Mouse (Mus musculus) thymus, adult 2 months (tissue): ENCODE results near the gene Slc38a7. TPM values are rescaled to one million over a fixed set of nuclear protein-coding genes. Genes with fewer than 3 reads are reported as not detected.
A peak's percentile ranks its signal among the peaks of the same experiment; 100 is the strongest.

Experiments used
- DNase-seq: peaks from one replicate; pipeline ENCODE4 v3.0.0; 2021
- H3K27ac ChIP-seq: fragments of 200-500 bp; 2 replicates; pipeline ENCODE4 v1.5.1; 2012; ENCODE audit warnings: low read length, control low read depth; ENCODE audit not compliant: control insufficient read depth, insufficient read depth
- H3K27me3 ChIP-seq: fragments of 200-500 bp; 2 replicates; pipeline ENCODE4 v1.6.1; 2012; ENCODE audit warnings: mild to moderate bottlenecking, low read length, moderate library complexity, mixed read lengths; ENCODE audit not compliant: control insufficient read depth, insufficient read depth
- H3K36me3 ChIP-seq: fragments of 200-500 bp; 2 replicates; pipeline ENCODE4 v1.6.1; 2012; ENCODE audit warnings: mild to moderate bottlenecking, low read length, moderate library complexity; ENCODE audit not compliant: control insufficient read depth, insufficient read depth
- H3K4me1 ChIP-seq: fragments of 200-500 bp; replicated peaks from 2 replicates; pipeline ENCODE4 v1.6.1; 2012; ENCODE audit warnings: low read length; ENCODE audit not compliant: control insufficient read depth, insufficient read depth
- H3K4me3 ChIP-seq: fragments of 200-500 bp; 2 replicates; pipeline ENCODE4 v1.5.1; 2012; ENCODE audit warnings: mild to moderate bottlenecking, low read length, control low read depth, moderate library complexity; ENCODE audit not compliant: control insufficient read depth, insufficient read depth
- CTCF ChIP-seq: fragments of 200-500 bp; IDR thresholded peaks from 2 replicates; pipeline ENCODE4 v1.5.1; 2012; ENCODE audit warnings: mild to moderate bottlenecking, control low read depth, low read length, moderate library complexity, borderline replicate concordance; ENCODE audit not compliant: control insufficient read depth, poor library complexity, insufficient read depth; ENCODE audit errors: extremely low read depth
- POLR2A ChIP-seq: fragments of 200-500 bp; IDR thresholded peaks from 2 replicates; pipeline ENCODE4 v1.6.1; 2012; ENCODE audit warnings: mild to moderate bottlenecking, low read length, control low read depth, moderate library complexity; ENCODE audit not compliant: control insufficient read depth, poor library complexity, insufficient read depth; ENCODE audit errors: extremely low read depth
- WGBS: fragments of 180-500 bp; shearing (Covaris S2); methylation state at CpG from one replicate; pipeline ENCODE4 v1.1.7; 2018; 5-methylcytosine and 5-hydroxymethylcytosine counted together
- polyA plus RNA-seq: library from polyadenylated mRNA; depleted of rRNA; stranded (reverse); fragments of >200 nt; gene quantifications from 2 replicates; pipeline ENCODE4 v1.2.3, GENCODE M21; 2012

The Slc38a7 gene
- polyA plus RNA-seq, 1 experiment, result 26.8 TPM

DNA sequence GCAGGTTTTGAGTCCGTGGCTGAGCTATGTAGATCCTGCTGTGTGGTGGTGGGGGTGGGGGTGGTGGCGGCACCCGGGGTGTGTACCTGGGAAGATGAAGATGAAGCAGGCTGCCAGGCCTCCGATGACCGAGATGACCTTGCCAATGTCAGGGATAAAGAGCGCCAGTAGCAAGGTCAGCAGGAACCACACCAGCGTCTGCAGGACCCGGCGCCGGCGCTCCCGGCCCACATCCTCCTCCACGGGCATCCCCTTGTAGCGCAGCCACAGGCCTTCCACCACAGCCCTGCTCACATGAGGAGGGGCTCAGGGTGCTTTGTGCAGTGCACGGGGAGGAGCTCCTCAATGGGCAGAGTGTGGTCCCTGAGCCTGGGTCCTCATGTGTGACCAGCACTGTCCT, 11.9 kb downstream of the Slc38a7 start:
- H3K4me1 ChIP-seq, result no peaks in the 10 kb centered on the region
- no peaks in the 10 kb centered on the region for H3K36me3 ChIP-seq
- H3K27ac ChIP-seq, result no peak overlapping the region
- WGBS, result 94% methylated on average over 15 of the region's 15 CpGs
- H3K27me3 ChIP-seq, result no peaks in the 10 kb centered on the region
- TF ChIP-seq POLR2A, result no peak
- no peak for TF ChIP-seq CTCF
- DNase-seq, result no peak
- H3K4me3 ChIP-seq, result no peak overlapping the region

DNA sequence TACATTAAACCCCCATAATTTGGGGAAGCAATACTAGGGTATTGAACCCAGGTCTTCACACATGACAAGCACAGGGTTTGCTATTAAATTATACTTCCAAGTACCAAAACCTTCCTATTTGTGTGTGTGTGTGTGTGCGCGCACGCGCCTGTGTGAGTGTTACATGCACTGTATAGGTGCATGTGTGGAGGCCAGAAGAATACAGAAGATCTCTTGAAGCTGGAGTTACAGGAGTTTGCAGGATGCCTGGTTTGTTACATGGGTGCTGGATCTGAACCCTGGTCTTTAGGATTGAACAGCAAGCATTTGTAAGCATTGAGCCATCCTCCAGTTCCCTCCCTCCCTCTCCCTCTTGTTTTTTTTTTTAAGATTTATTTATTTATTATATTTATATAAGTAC, 14.1 kb downstream of the Slc38a7 start:
- DNase-seq, result no peak
- H3K27ac ChIP-seq, result no peak overlapping the region
- 98% methylated on average over 4 of the region's 4 CpGs for WGBS

DNA sequence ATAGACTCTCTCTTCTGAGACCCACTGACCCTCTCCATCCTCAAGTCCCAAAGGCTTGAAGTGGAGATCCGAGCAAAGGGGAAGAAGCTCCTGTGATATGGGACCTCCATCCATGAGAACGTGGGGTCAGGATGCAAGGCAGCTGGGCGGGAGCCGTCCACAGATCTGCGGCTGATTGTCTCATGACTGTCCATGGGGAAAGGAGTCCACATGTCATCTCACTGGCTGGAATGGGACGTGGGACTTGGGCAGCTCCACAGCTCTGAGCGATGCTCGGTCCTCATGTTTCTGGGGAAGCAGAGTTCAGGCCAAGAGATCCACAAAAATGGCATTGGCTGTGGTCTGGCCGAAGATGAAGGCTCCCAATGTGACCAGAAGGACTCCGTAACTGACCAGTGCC, 16.1 kb downstream of the Slc38a7 start:
- 92% methylated on average over 10 of the region's 10 CpGs for WGBS
- TF ChIP-seq POLR2A (no peak), CTCF (no peak)
- Histone ChIP-seq H3K27me3 (no peaks in the 10 kb centered on the region), H3K27ac (no peak overlapping the region), H3K36me3 (no peaks in the 10 kb centered on the region), H3K4me1 (no peaks in the 10 kb centered on the region), H3K4me3 (no peak overlapping the region)
- DNase-seq, result no peak

More for the DNA sequence above, 14.1 kb downstream of the Slc38a7 start:
- H3K36me3 ChIP-seq, result no peaks in the 10 kb centered on the region
- H3K27me3 ChIP-seq, result no peaks in the 10 kb centered on the region
- TF ChIP-seq POLR2A (no peak), CTCF (no peak)
- no peaks in the 10 kb centered on the region for H3K4me1 ChIP-seq
- no peak overlapping the region for H3K4me3 ChIP-seq

DNA sequence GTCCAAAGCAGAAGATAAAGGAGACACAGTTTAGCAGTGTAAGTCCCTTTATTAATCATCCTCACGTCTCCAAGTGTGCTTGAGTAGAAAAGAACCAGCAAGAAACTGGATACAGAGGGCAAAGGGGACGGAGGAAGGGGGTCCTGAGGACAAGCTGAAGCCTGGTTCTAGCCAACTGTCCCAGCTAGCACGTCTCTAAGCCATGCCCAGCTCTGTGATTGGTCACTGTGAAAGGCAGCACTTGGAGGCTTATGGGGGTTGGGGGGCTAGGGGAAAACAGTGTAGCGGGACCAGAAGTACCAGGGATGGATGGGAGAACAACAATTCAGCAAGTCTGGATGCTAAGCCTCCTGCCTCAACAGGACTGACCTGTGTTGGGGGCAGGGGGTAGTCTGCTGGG, 17.4 kb downstream of the Slc38a7 start:
- Histone ChIP-seq H3K4me3 (no peak overlapping the region), H3K27me3 (no peaks in the 10 kb centered on the region), H3K36me3 (no peaks in the 10 kb centered on the region), H3K4me1 (no peaks in the 10 kb centered on the region), H3K27ac (no peak overlapping the region)
- TF ChIP-seq CTCF, result no peak
- TF ChIP-seq POLR2A, result no peak
- no peak for DNase-seq
- WGBS, result 91% methylated on average over 4 of the region's 4 CpGs

DNA sequence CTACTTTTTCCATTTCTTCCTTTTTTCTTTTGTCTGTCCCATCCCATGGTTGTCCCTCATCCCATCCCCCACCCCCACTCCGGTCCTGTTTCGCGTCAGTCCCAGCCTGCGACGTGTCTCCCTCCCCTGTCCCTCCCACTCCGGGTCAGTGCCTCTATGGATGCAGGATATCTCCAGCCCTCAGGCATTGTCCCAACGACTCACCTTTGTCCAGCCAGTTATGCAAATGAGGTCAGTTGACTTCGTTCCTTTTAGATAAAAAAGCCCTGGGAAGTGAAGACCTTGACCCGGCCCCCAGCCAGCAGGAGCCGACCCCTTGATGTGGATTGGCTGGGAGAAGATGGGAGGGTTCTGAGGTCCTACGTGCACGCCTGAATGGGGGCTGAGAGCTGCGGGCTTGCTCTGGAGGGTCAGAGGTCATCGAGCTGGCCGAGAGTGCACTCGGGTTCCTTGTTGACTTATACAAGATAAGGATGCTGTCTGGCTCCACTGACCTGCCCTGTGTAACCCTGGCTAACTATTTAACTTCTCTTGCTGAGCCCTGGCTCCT, 19.8 kb downstream of the Slc38a7 start:
- no peak for DNase-seq
- TF ChIP-seq POLR2A, result no peak
- TF ChIP-seq CTCF, result no peak
- Histone ChIP-seq H3K27me3 (no peaks in the 10 kb centered on the region), H3K36me3 (no peaks in the 10 kb centered on the region), H3K4me1 (no peaks in the 10 kb centered on the region), H3K4me3 (no peak overlapping the region), H3K27ac (no peak overlapping the region)
- WGBS, result 16% methylated on average over 16 of the region's 16 CpGs

DNA sequence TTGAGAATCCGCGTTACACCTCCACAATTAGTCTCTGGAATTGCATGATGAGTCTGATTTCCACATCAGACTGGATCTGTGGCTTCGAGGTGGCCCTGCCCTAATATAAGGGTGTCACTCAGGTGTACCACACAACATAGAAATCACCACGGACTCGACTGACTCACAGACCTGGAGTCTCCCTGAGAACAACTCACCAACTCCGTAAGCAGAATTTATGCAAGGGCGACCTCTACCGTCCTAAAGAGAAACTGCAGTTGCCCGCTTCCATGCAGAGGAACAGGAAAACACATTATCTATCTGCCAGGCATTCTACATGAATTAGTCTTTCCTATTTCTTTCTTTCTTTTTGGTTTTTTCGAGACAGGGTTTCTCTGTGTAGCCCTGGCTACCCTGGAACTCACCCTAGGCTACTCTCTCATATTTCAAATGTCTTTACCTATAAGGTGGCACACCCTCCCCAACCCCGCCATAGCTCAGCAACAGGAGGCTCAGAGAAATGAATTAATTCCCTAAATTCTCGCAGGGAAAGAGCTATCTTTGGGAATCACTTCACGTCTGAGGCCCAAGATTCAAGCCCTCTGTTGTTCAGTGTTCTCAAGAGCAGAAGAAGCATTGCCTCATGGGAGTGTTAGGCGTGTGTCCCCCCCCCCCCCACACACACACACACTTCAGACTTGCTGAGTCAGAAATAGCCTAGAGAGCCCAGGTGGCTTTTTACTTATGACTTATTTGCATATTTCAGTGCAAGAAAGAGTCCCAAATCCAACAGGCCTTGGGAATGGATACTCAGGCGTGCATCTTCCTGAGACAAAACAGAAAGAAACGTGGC, 20.5 kb downstream of the Slc38a7 start:
- 25% methylated on average over 16 of the region's 16 CpGs for WGBS
- DNase-seq, result peak; percentile 86
- Histone ChIP-seq H3K36me3 (no peaks in the 10 kb centered on the region), H3K27ac (no peak overlapping the region), H3K27me3 (no peaks in the 10 kb centered on the region), H3K4me3 (no peak overlapping the region), H3K4me1 (no peaks in the 10 kb centered on the region)
- TF ChIP-seq CTCF (no peak), POLR2A (no peak)
